Mouse (Mus musculus) neural tube, embryonic 13.5 days (tissue): ENCODE measurements at regions not wholly inside any gene's neighbourhood (a gene's known extent, or its start where the extent isn't known, plus 50 kb on each side); places are given as distances from the start of the nearest gene placed in this dataset.

Source experiments
- ATAC-seq: fragments of 200-750 bp; cut with Nextera tagmentation; 2 replicates; pipeline ENCODE4 v1.8.0; 2017; ENCODE audit warnings: low read depth, mild to moderate bottlenecking, moderate TSS enrichment, moderate library complexity
- H3K27ac ChIP-seq: fragments of 300-500 bp; sonication (generic); replicated peaks from 2 replicates; pipeline ENCODE4 v1.5.1; 2015; ENCODE audit warnings: moderate library complexity, mild to moderate bottlenecking, inconsistent platforms
- H3K27me3 ChIP-seq: fragments of 300-500 bp; sonication (generic); 2 replicates; pipeline ENCODE4 v1.6.1; 2015; ENCODE audit warnings: mild to moderate bottlenecking, inconsistent platforms
- H3K36me3 ChIP-seq: fragments of 300-500 bp; sonication (generic); 2 replicates; pipeline ENCODE4 v1.6.1; 2015; ENCODE audit warnings: mild to moderate bottlenecking, inconsistent platforms
- H3K4me1 ChIP-seq: fragments of 300-500 bp; sonication (generic); replicated peaks from 2 replicates; pipeline ENCODE4 v1.6.1; 2015; ENCODE audit warnings: inconsistent platforms
- H3K4me2 ChIP-seq: fragments of 300-500 bp; sonication (generic); 2 replicates; pipeline ENCODE4 v1.6.1; 2015; ENCODE audit warnings: inconsistent platforms, mild to moderate bottlenecking, moderate library complexity
- H3K4me3 ChIP-seq: fragments of 300-500 bp; sonication (generic); 2 replicates; pipeline ENCODE4 v1.5.1; 2015; ENCODE audit warnings: mild to moderate bottlenecking, inconsistent platforms
- H3K9ac ChIP-seq: fragments of 300-500 bp; sonication (generic); 2 replicates; pipeline ENCODE4 v1.6.1; 2015; ENCODE audit warnings: moderate library complexity, mild to moderate bottlenecking, inconsistent platforms
- H3K9me3 ChIP-seq: fragments of 300-500 bp; sonication (generic); 2 replicates; pipeline ENCODE4 v1.6.1; 2016; ENCODE audit warnings: inconsistent platforms
- WGBS: fragments of 180-500 bp; shearing (Covaris S2); methylation state at CpG from one replicate; pipeline ENCODE4 v1.1.7; 2015; 5-methylcytosine and 5-hydroxymethylcytosine counted together

DNA sequence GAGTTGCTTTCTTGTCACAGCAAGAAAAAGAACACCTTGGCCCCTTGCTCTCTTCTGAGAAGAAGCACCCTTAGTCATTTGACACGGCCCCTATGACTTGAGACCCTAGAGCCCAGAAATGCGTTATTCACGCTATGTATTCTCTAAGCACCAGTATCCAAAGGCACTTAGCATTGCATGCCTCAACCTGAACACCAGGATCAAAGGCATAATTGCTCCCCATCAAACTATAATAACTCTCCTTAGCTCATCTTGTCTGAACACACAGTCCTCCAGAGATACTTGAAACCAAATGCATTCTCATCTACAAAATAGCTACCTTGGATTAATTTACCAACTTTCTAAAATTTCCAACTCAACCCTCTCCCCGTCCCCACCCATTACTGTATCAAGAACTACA lies 437.5 kb downstream of the Ate1 start:
- Histone ChIP-seq H3K9me3 (no peaks in the 10 kb centered on the region), H3K4me2 (no peak overlapping the region), H3K27ac (no peak overlapping the region), H3K27me3 (no peaks in the 10 kb centered on the region), H3K36me3 (no peaks in the 10 kb centered on the region), H3K4me3 (no peak overlapping the region), H3K9ac (no peak overlapping the region), H3K4me1 (no peaks in the 10 kb centered on the region)
- 78% methylated on average over 4 of the region's 4 CpGs for WGBS
- no peak for ATAC-seq

DNA sequence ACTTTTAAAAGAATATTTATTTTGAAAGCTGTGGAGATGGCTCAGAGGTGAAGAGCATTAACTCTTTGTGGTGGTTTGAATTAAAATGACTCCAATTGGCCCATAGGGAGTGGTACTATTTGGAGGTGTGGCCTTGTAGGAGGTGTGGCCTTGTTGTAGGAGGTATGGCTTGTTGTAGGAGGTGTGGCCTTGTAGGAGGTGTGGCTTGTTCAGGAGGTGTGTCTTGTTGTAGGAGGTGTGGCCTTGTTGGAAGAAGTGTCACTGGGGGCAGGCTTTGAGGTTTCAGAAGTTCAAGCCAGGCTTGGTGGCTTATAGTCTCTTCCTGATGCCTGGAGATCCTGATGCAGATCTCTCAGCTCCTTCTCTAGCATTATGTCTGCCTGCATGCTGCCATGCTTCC lies 434.5 kb downstream of the Ate1 start:
- H3K27ac ChIP-seq: no peak overlapping the region

DNA sequence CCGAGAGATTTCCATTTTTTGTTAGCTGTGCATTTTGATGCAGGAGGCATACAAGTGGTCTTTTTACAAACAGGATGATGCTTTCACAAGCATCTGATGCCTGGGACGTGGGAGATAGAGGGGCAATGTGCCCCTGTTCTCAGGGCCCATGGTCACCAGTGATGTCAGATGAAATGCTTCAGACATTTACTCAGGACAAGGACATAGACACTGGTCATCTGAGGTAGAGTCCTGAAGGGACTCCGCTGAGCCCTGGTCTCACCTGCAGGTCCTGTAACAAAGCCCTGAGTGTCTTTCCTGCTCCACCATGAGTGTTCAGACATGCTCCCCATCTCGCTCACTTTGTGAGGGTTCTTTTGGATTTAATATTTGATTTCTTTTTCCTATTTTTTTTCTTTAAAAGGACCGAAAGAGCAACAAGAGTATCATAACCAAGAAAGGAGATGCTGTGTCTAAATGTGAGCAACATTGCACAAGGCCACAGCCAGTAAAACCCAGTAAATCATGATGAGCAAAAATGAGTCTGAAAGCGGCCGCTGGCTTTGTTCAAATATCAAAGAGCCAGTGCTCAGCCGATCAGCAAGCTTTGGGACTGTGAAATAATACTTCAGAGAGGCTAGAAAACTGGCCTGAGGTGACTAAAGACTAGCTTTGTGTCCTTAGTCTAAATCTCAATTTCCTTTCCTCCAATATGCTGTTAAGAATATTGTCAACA lies 430.1 kb downstream of the Ate1 start:
- Histone ChIP-seq H3K9me3 (no peaks in the 10 kb centered on the region), H3K27ac (no peak overlapping the region), H3K27me3 (no peaks in the 10 kb centered on the region), H3K4me3 (no peak overlapping the region), H3K4me1 (no peaks in the 10 kb centered on the region), H3K36me3 (no peaks in the 10 kb centered on the region), H3K4me2 (no peak overlapping the region), H3K9ac (no peak overlapping the region)
- no peak for ATAC-seq
- WGBS: 87% methylated on average over 8 of the region's 8 CpGs

More for the DNA sequence above, 434.5 kb downstream of the Ate1 start:
- Histone ChIP-seq H3K27me3 (no peaks in the 10 kb centered on the region), H3K4me3 (no peak overlapping the region), H3K9ac (no peak overlapping the region), H3K4me1 (no peaks in the 10 kb centered on the region), H3K36me3 (no peaks in the 10 kb centered on the region), H3K9me3 (no peaks in the 10 kb centered on the region), H3K4me2 (no peak overlapping the region)
- ATAC-seq: no peak

DNA sequence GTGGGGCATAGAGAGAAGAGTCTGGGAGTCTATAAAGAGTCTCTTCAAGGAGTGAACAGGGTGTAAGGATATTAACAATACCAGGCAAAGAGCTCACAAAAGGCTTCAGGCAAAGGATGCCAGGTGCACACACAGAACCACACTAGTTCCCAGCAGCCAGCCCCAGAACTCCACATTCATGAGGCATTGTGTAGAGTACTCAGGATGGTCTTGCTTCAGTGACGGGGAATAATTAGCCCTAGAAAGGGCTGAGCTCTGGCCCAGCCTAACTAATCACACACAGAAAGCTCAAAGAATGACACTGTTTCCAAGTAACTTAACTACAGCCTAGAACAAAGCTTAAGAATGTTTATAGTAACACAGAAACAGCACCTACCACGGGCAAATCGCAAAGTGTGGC lies 428.2 kb downstream of the Ate1 start:
- H3K4me3 ChIP-seq: no peak overlapping the region
- 19% methylated on average over 3 of the region's 3 CpGs for WGBS
- H3K9me3 ChIP-seq: no peaks in the 10 kb centered on the region
- no peak overlapping the region for H3K9ac ChIP-seq
- H3K4me1 ChIP-seq: no peaks in the 10 kb centered on the region
- no peaks in the 10 kb centered on the region for H3K36me3 ChIP-seq
- ATAC-seq: no peak
- no peaks in the 10 kb centered on the region for H3K27me3 ChIP-seq
- no peak overlapping the region for H3K27ac ChIP-seq
- no peak overlapping the region for H3K4me2 ChIP-seq

DNA sequence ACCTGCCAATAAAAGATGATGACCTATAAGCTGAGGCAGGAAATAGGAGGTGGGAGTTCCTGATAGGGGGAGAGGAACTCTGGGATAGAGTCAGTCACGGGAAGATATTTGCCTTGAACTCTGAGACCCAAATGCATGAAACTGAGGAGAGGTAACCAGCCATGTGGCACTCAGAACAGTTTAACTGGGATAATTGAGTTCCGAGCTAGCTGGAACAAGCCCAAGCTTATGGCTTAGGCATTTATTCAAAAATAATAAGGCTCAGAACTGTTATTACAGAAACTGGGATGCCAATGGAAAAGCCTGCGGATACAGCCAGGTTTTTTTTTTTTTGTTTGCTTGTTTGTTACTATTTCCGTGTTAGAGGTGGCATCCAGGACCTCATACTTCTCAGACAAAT lies 425.0 kb downstream of the Ate1 start:
- WGBS: 89% methylated on average over 4 of the region's 4 CpGs
- H3K4me3 ChIP-seq: no peak overlapping the region
- no peak overlapping the region for H3K4me2 ChIP-seq
- no peak overlapping the region for H3K27ac ChIP-seq
- H3K9ac ChIP-seq: no peak overlapping the region
- ATAC-seq: no peak
- H3K36me3 ChIP-seq: no peaks in the 10 kb centered on the region
- no peaks in the 10 kb centered on the region for H3K9me3 ChIP-seq
- H3K4me1 ChIP-seq: no peaks in the 10 kb centered on the region
- H3K27me3 ChIP-seq: no peaks in the 10 kb centered on the region; the same call in 1 of the 2 replicates

DNA sequence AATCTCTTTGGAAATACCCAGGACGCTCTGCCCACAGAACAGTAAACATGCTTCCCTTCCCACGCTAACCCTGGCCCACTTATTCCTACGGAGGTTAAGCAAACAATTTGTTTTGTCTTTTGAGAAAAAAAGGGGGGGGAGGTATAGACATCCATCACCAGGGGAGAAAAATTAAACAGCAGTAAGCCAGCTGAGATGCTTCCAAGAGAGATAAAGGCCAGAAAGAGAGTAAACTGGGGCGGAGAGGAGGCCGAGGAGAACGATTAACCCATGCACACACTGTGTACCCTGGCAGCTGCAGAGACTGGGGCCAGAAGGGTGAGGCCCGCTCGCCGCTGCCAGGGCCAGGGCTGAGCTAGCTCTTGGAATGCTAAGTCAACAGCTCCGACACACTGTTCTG lies 421.6 kb downstream of the Ate1 start:
- Histone ChIP-seq H3K4me2 (no peak overlapping the region), H3K27me3 (no peaks in the 10 kb centered on the region; the same call in 1 of the 2 replicates), H3K4me3 (no peak overlapping the region), H3K9ac (no peak overlapping the region), H3K4me1 (no peaks in the 10 kb centered on the region), H3K36me3 (no peaks in the 10 kb centered on the region), H3K9me3 (no peaks in the 10 kb centered on the region), H3K27ac (no peak overlapping the region)
- no peak for ATAC-seq
- WGBS: 71% methylated on average over 10 of the region's 10 CpGs

DNA sequence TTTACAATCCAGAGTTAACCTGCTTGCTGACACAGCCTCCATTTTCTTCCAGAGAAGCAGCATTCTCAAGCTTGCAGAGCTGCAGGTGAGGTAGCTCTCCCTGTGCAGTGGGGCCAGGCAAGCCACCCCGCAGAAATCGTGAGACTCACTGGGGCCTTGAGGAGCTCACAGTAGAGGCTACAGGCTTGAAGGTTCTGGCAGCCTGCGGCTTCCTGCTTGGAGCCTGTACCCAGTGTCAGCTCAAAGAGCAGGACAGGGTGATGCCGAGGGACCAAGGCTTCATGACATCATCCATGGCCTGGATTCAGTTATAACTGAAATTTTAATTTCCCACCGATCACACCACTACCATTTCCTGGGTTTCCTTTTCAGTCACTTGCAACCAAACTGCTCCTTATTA lies 417.5 kb downstream of the Ate1 start:
- H3K36me3 ChIP-seq: no peaks in the 10 kb centered on the region
- no peak overlapping the region for H3K9ac ChIP-seq
- no peak overlapping the region for H3K4me2 ChIP-seq
- WGBS: 81% methylated on average over 5 of the region's 5 CpGs
- H3K4me1 ChIP-seq: no peaks in the 10 kb centered on the region
- ATAC-seq: no peak
- no peaks in the 10 kb centered on the region for H3K9me3 ChIP-seq
- no peak overlapping the region for H3K27ac ChIP-seq
- H3K27me3 ChIP-seq: no peaks in the 10 kb centered on the region; the same call in 1 of the 2 replicates
- no peak overlapping the region for H3K4me3 ChIP-seq

DNA sequence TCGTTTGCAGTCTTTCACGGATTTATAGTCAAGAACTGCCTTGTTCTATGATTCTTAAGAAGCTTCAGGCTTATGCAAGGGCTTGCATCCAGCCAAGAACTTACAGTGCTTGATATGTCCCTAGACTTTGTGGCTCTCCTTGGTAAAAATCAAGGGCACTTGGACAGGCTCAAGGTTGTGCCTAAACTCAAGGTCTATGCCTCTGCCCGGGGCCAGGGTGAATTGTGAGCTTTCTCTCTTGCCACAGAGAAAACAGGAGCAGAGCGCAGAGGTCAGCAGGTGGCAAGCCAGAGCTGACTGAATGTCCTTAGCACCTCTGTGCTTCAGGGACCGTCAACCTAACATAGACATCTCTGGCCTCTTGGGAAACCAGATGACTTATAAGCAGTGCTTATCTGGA lies 413.2 kb downstream of the Ate1 start:
- no peak for ATAC-seq
- WGBS: 86% methylated on average over 5 of the region's 5 CpGs
- H3K4me1 ChIP-seq: no peaks in the 10 kb centered on the region

DNA sequence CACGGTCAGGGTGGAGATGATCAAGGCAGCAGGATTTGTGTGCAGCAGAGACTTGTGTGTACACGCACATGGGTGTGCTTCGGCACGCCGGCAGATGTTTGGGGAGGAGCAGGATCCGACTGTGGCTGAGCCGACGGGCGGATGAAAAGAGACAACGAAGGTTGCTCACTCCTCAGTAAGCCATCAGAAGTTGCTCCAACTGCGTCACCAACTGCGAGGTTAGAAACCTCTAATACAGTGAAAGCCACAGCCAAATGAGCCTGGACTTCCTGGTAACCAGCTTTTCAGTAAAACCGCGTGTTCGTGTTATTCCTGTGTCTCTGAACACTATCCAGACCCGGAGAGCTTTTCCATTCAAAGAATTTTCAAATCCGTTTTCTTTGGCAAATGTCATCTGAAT lies 411.8 kb downstream of the Ate1 start:
- H3K4me1 ChIP-seq: no peaks in the 10 kb centered on the region
- no peak overlapping the region for H3K9ac ChIP-seq
- ATAC-seq: no peak
- H3K27ac ChIP-seq: no peak overlapping the region
- WGBS: 91% methylated on average over 17 of the region's 17 CpGs
- no peaks in the 10 kb centered on the region for H3K9me3 ChIP-seq
- H3K4me3 ChIP-seq: no peak overlapping the region
- H3K4me2 ChIP-seq: no peak overlapping the region
- no peaks in the 10 kb centered on the region for H3K36me3 ChIP-seq
- H3K27me3 ChIP-seq: no peaks in the 10 kb centered on the region

More for the DNA sequence above, 413.2 kb downstream of the Ate1 start:
- H3K4me3 ChIP-seq: no peak overlapping the region
- no peak overlapping the region for H3K4me2 ChIP-seq
- no peak overlapping the region for H3K27ac ChIP-seq
- no peak overlapping the region for H3K9ac ChIP-seq
- no peaks in the 10 kb centered on the region for H3K27me3 ChIP-seq
- H3K9me3 ChIP-seq: no peaks in the 10 kb centered on the region
- H3K36me3 ChIP-seq: no peaks in the 10 kb centered on the region
